25 mouse cellular contexts compared by ENCODE assay signal in genomic region chr7:37568041-37568440, GRCm38 (mm10).
DNase-seq lines count a peak whose midpoint lies in the region; ATAC-seq and TF ChIP-seq lines count a peak whose summit lies in the region.
"Had no signal": no experiment of that assay in that cellular context is flagged by ENCODE, and none has a peak within 500 bp of the region (broad histone marks: within the 10 kb centered on the region; RNA-seq: fewer than 3 reads in every experiment).

No protein-coding gene starts in this region.

- no peak for TF ChIP-seq CTCF in testis, adult 2 months (IDR thresholded peaks at IDR 0.05; ENCODE audit: control insufficient read depth, insufficient read depth, insufficient replicate concordance, low read depth, low read length)

- no peak overlapping the region for H3K4me2 ChIP-seq in hindbrain, embryonic 16.5 days (ENCODE audit: low read length)
- H3K4me2 ChIP-seq in lung, embryonic 16.5 days (ENCODE audit: low read depth, low read length): no peak overlapping the region
- H3K4me2 ChIP-seq: embryonic facial prominence, embryonic 13.5 days; forebrain, embryonic 15.5 days; heart, embryonic 13.5 days; limb, embryonic 15.5 days had no signal

- H3K9me3 ChIP-seq in hindbrain, embryonic 10.5 days: no peaks in the 10 kb centered on the region
- H3K9me3 ChIP-seq in hindbrain, embryonic 16.5 days (ENCODE audit: control insufficient read depth, low read length): no peaks in the 10 kb centered on the region
- no peaks in the 10 kb centered on the region for H3K9me3 ChIP-seq in lung, embryonic 16.5 days (ENCODE audit: control insufficient read depth, low read length)
- H3K9me3 ChIP-seq: embryonic facial prominence, embryonic 13.5 days; forebrain, embryonic 15.5 days; heart, embryonic 13.5 days; limb, embryonic 15.5 days had no signal

- DNase-seq in hindbrain, embryonic 10.5 days (ENCODE audit: low spot score): no peak
- DNase-seq in lung, postnatal 36 days: no peak
- no peak for DNase-seq in testis, postnatal 14 days (ENCODE audit: low spot score)
- DNase-seq in heart, adult 9 months (ENCODE audit: low spot score in 2 of 2): no peak
- DNase-seq: adrenal gland, adult 8-10 months; cerebellum, adult 18-20 months; cerebellum, postnatal 25 days; gastrocnemius, postnatal 14 days; heart, adult 11 months; heart, postnatal 14 days; layer of hippocampus, adult 9-11 months had no signal

- peaks cover 73% of the 10 kb centered on the region for H3K4me1 ChIP-seq in hindbrain, embryonic 10.5 days (replicated peaks)
- H3K4me1 ChIP-seq in hindbrain, embryonic 16.5 days (ENCODE audit: control insufficient read depth, insufficient read depth, low read depth, low read length): peaks cover 35% of the 10 kb centered on the region
- peaks cover 23% of the 10 kb centered on the region for H3K4me1 ChIP-seq in lung, embryonic 16.5 days (replicated peaks; ENCODE audit: control insufficient read depth, insufficient read depth, low read length)
- peaks cover 22% of the 10 kb centered on the region for H3K4me1 ChIP-seq in testis, adult 2 months (ENCODE audit: control insufficient read depth, insufficient read depth, low read length)
- H3K4me1 ChIP-seq: megakaryocyte, embryonic 14.5 days had no signal

- TF ChIP-seq POLR2A in testis, adult 2 months (IDR thresholded peaks at IDR 0.05; ENCODE audit: control insufficient read depth, low read depth, low read length): no peak

- peak overlapping the region; percentile 69 for H3K27ac ChIP-seq in hindbrain, embryonic 10.5 days
- no peak overlapping the region for H3K27ac ChIP-seq in hindbrain, embryonic 16.5 days (ENCODE audit: low read depth, low read length)
- peak overlapping the region; percentile 67 for H3K27ac ChIP-seq in lung, embryonic 16.5 days (ENCODE audit: low read length)
- H3K27ac ChIP-seq in testis, adult 2 months (ENCODE audit: control insufficient read depth, insufficient read depth, low read depth, low read length): no peak overlapping the region
- H3K27ac ChIP-seq: embryonic facial prominence, embryonic 13.5 days; forebrain, embryonic 15.5 days; heart, embryonic 13.5 days; left cerebral cortex, adult 2 months; liver, embryonic 14.5 days had no signal

- ATAC-seq in hindbrain, embryonic 16.5 days: no peak
- no peak for ATAC-seq in lung, embryonic 16.5 days (ENCODE audit: low read depth)
- ATAC-seq: intestine, postnatal 0 days; Patski had no signal

- H3K27me3 ChIP-seq in hindbrain, embryonic 10.5 days (ENCODE audit: insufficient read depth, poor library complexity, severe bottlenecking): peaks cover 9% of the 10 kb centered on the region; the same call in 1 of the 2 replicates
- H3K27me3 ChIP-seq in hindbrain, embryonic 16.5 days (replicated peaks; ENCODE audit: control insufficient read depth, insufficient read depth, low read length): no peaks in the 10 kb centered on the region
- no peaks in the 10 kb centered on the region for H3K27me3 ChIP-seq in lung, embryonic 16.5 days (ENCODE audit: control insufficient read depth, insufficient read depth, low read depth, low read length)
- no peaks in the 10 kb centered on the region for H3K27me3 ChIP-seq in testis, adult 2 months (ENCODE audit: control insufficient read depth, insufficient read depth, low read length)
- H3K27me3 ChIP-seq: embryonic facial prominence, embryonic 13.5 days; forebrain, embryonic 15.5 days; limb, embryonic 15.5 days; megakaryocyte, embryonic 14.5 days; Patski had no signal

- H3K36me3 ChIP-seq in hindbrain, embryonic 10.5 days: peaks cover 44% of the 10 kb centered on the region
- 0 out of 2 replicates have a peak, but pooled peaks cover 3% of the 10 kb centered on the region for H3K36me3 ChIP-seq in hindbrain, embryonic 16.5 days (ENCODE audit: control insufficient read depth, insufficient read depth, low read length)
- no peaks in the 10 kb centered on the region for H3K36me3 ChIP-seq in lung, embryonic 16.5 days (ENCODE audit: control insufficient read depth, insufficient read depth, low read length)
- H3K36me3 ChIP-seq in testis, adult 2 months (ENCODE audit: control insufficient read depth, insufficient read depth, low read length): no peaks in the 10 kb centered on the region
- H3K36me3 ChIP-seq: G1E; heart, embryonic 13.5 days; limb, embryonic 15.5 days had no signal

- 89% methylated on average over 14 of the region's 14 CpGs for whole genome bisulfite sequencing in hindbrain, embryonic 10.5 days
- 70% methylated on average over 14 of the region's 14 CpGs for WGBS in hindbrain, embryonic 16.5 days
- WGBS in lung, embryonic 16.5 days: 52% methylated on average over 14 of the region's 14 CpGs

- no peak overlapping the region for H3K9ac ChIP-seq in hindbrain, embryonic 16.5 days (ENCODE audit: low read depth, low read length)
- no peak overlapping the region for H3K9ac ChIP-seq in lung, embryonic 16.5 days (ENCODE audit: low read length)
- H3K9ac ChIP-seq: embryonic facial prominence, embryonic 13.5 days; forebrain, embryonic 15.5 days; heart, embryonic 13.5 days; limb, embryonic 15.5 days; liver, embryonic 14.5 days had no signal

- H3K4me3 ChIP-seq in hindbrain, embryonic 10.5 days: no peak overlapping the region
- H3K4me3 ChIP-seq in hindbrain, embryonic 16.5 days (ENCODE audit: low read length): no peak overlapping the region
- no peak overlapping the region for H3K4me3 ChIP-seq in lung, embryonic 16.5 days (ENCODE audit: low read length)
- H3K4me3 ChIP-seq in testis, adult 2 months (ENCODE audit: control insufficient read depth, low read depth, low read length): peak overlapping the region; percentile 28
- H3K4me3 ChIP-seq: embryonic facial prominence, embryonic 13.5 days; erythroblast, embryonic 14.5 days; forebrain, embryonic 15.5 days; heart, embryonic 13.5 days; left cerebral cortex, adult 2 months; limb, embryonic 15.5 days had no signal

Comparison
In these comparisons a context has a peak if more than half of its experiments do, and no peak if none do; other contexts are left out.
1. H3K27ac ChIP-seq: peak in hindbrain, embryonic 10.5 days (single experiment) and lung, embryonic 16.5 days (single experiment); none in hindbrain, embryonic 16.5 days (single experiment) and testis, adult 2 months (single experiment).